Mouse (Mus musculus) adrenal gland, postnatal 14 days (tissue): ENCODE measurements around the gene Krt36. TPM values are rescaled to one million over a fixed set of nuclear protein-coding genes. Genes with fewer than 3 reads are reported as not detected.

Source experiments
- DNase-seq: peaks from one replicate; pipeline ENCODE4 v3.0.0; 2021; ENCODE audit warnings: mixed read lengths
- total RNA-seq: library from RNA; stranded (reverse); gene quantifications from 2 replicates; pipeline ENCODE4 v1.2.3, GENCODE M21; 2021

Krt36 gene
- total RNA-seq, 1 experiment from 2014 or later: 0.19 TPM

DNA sequence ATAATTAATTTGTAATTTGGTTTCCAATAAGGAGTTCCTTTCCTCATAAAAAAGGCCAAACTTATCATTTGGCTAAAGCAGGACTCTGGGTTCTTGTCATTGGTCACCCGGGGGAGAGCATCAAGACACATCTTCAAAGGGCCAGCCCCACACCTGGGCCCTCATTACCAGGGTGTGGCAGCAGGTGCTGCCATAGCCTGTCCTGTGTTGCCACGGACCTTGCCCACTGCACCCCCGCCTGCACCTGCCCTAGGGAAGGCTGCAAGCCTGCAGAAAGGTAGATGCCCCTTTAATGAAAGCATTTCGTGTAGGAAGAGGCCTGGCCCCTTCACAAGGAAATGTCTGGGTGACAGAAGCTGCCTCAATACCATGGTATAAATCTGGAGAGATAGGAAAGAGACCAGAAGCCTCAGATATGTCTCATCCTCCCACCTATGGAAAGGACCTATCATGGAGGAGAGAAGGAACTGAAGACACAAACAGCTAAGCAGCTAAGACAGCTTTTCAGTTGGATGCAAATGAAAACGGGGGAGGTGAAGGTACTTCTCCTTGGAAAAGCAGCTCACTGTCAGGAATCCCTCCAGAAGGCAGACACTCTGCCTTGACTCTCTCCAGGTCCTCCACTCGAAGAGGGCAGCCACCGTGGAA lies 16.9 kb downstream of the Krt36 start:
- no peak for DNase-seq

- DNase-seq: no peak
These were observed 17.6 kb downstream of the Krt36 start, which contains the start of gene Krt32 for GRCm38 (mm10) chr11:100087861-100088260. Gene Krt32 (minus strand): TSS chr11:100088226.

GRCm38 (mm10) chr11:100073873-100074272 lies 31.6 kb downstream of the Krt36 start:
- DNase-seq: no peak

GRCm38 (mm10) chr11:100067293-100068036 lies 38.0 kb downstream of the Krt36 start:
- DNase-seq: no peak

GRCm38 (mm10) chr11:100066236-100067010 lies 39.0 kb downstream of the Krt36 start:
- no peak for DNase-seq

- DNase-seq: no peak
These were observed 46.6 kb downstream of the Krt36 start for GRCm38 (mm10) chr11:100058875-100059274.

GRCm38 (mm10) chr11:100055686-100056655 lies 49.5 kb downstream of the Krt36 start:
- no peak for DNase-seq

Other genes starting within 250 kb of the Krt36 start
- gene Gm11568, start 247.7 kb downstream of the Krt36 start, total RNA-seq: not detected in 2 replicates
- gene Gm11559, start 241.2 kb downstream of the Krt36 start, total RNA-seq: not detected in 2 replicates
- gene Krtap9-1, start 232.2 kb downstream of the Krt36 start, total RNA-seq: not detected in 2 replicates
- not detected in 2 replicates for gene Gm11567, start 226.4 kb downstream of the Krt36 start, total RNA-seq
- gene Krtap31-1, start 197.7 kb downstream of the Krt36 start, total RNA-seq: not detected in 2 replicates
- not detected in 2 replicates for gene Gm11565, start 190.9 kb downstream of the Krt36 start, total RNA-seq
- gene Krtap31-2, start 169.3 kb downstream of the Krt36 start, total RNA-seq: not detected in 2 replicates
- gene Krtap9-5, start 157.2 kb downstream of the Krt36 start, total RNA-seq: not detected in 2 replicates
- gene Krtap29-1, start 126.6 kb downstream of the Krt36 start, total RNA-seq: not detected in 2 replicates
- not detected in 2 replicates for gene Krtap16-1, start 119.0 kb downstream of the Krt36 start, total RNA-seq
- gene Krtap17-1, start 111.6 kb downstream of the Krt36 start, total RNA-seq: not detected in 2 replicates
- not detected in 2 replicates for gene Krt33a, start 89.4 kb downstream of the Krt36 start, total RNA-seq
- gene Krt33b, start 75.8 kb downstream of the Krt36 start, total RNA-seq: not detected in 2 replicates
- not detected in 2 replicates for gene Krt34, start 64.1 kb downstream of the Krt36 start, total RNA-seq
- gene Krt31, start 55.1 kb downstream of the Krt36 start, total RNA-seq: not detected in 2 replicates
- not detected in 2 replicates for gene Krt32, start 17.4 kb downstream of the Krt36 start, total RNA-seq
- not detected in 2 replicates for gene Krt35, start 9.4 kb downstream of the Krt36 start, total RNA-seq
- gene Krt13, start 15.9 kb upstream of the Krt36 start, total RNA-seq: not detected in 2 replicates
- not detected in 2 replicates for gene Krt15, start 30.3 kb upstream of the Krt36 start, total RNA-seq
- gene Krt19, start 43.0 kb upstream of the Krt36 start, total RNA-seq: 6.4 and 6.6 TPM in 2 replicates
- not detected in 2 replicates for gene Krt9, start 87.6 kb upstream of the Krt36 start, total RNA-seq
- 0.38 and 0.41 TPM in 2 replicates for gene Krt14, start 101.9 kb upstream of the Krt36 start, total RNA-seq
- gene Krt16, start 143.3 kb upstream of the Krt36 start, total RNA-seq: not detected in 2 replicates
- gene Krt17, start 155.4 kb upstream of the Krt36 start, total RNA-seq: not detected in 2 replicates
- gene Krt42, start 164.2 kb upstream of the Krt36 start, total RNA-seq: not detected in 2 replicates
- 987 and 1,021 TPM in 2 replicates for gene Eif1, start 214.3 kb upstream of the Krt36 start, total RNA-seq
- gene Gast, start 228.8 kb upstream of the Krt36 start, total RNA-seq: not detected in 2 replicates